Mouse (Mus musculus) gastrocnemius, postnatal 14 days (tissue): ENCODE measurements around the gene Deup1. TPM values are rescaled to one million over a fixed set of nuclear protein-coding genes. Genes with fewer than 3 reads are reported as not detected.
A peak's percentile ranks its signal among the peaks of the same experiment; 100 is the strongest.

Experiments used
- DNase-seq: peaks from one replicate; pipeline ENCODE4 v3.0.0; 2021; ENCODE audit warnings: mixed read lengths
- intact Hi-C: fragments of 180-260 bp; cut with DNase I; formaldehyde crosslinking; loops from one replicate; pipeline ENCODE4 v1.15.1; 2025; ENCODE audit warnings: low total_unique reads
- long read RNA-seq, 2 experiments: library from polyadenylated mRNA; stranded (forward); transcript quantifications; one replicate each; pipeline ENCODE4 v2.0.0; 2021
- total RNA-seq, 2 experiments: library from RNA; stranded (reverse); gene quantifications; 2 replicates each; pipeline ENCODE4 v1.2.3; 2021

Deup1 gene
- under 1 TPM; 0.09 to 0.10 TPM for total RNA-seq
- long read RNA-seq, experiment 1, partial matches to known transcripts: 1 of 1 reads
- long read RNA-seq, experiment 1, other reads (novel, unspliced or antisense): 0 of 1 reads
- long read RNA-seq, experiment 2: 0 reads

GRCm38 (mm10) chr9:15627785-15628287 lies at the start of gene Deup1:
TSS of gene Deup1 (minus strand) at chr9:15627933.
- DNase-seq: peak; percentile 40
- intact Hi-C loops: no loop called here

DNA sequence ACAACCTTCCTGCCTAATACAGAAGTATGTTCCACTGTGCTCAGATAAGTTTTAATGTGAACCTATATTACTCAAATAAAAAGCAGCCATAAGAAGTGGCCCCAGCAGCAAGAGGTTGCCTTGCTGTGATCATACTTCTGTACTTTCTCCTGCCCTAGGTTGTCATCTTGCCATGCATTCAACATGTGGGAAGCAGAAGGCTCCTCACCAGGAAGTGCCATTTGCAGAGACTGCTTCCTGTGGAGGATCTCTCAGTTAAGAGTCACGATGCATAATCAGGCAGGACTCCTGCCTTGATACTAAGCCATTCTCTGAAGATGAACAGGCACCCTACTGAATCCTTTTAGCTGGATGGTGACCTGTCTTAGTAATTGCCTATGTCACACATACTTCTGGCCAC lies 44.5 kb upstream of the Deup1 start:
- intact Hi-C loops: no loop called here

GRCm38 (mm10) chr9:15670002-15670527 lies 42.3 kb upstream of the Deup1 start:
- no peak for DNase-seq
- intact Hi-C loops: no loop called here

More for the DNA sequence above, 44.5 kb upstream of the Deup1 start:
- no peak for DNase-seq

- intact Hi-C loops: no loop called here
- no peak for DNase-seq
Measured at GRCm38 (mm10) chr9:15669452-15669851, 41.7 kb upstream of the Deup1 start.

DNA sequence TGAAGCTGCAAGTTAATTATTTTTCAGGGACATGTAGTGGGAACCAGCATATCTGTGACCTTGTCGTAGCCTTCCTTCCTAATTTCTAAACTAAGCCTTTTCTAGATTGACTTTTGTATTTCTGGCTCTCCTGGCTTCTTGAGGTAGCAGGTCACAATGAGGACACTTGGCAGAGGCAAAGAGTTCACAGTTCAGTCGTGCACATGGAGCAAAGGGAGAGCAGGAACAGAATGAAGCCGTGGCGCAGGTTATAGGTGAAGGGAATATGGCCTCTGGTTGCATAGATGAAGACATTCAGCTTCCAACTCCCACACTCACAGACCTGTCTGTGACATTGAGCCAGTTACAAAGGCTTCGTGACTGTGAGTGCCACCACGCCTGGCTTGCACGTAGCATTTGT lies 36.9 kb upstream of the Deup1 start:
- intact Hi-C loops: no loop called here
- no peak for DNase-seq

- no peak for DNase-seq
- intact Hi-C loops: no loop called here
Measured at GRCm38 (mm10) chr9:15659069-15659468, 31.3 kb upstream of the Deup1 start.

- intact Hi-C loops: no loop called here
- DNase-seq: no peak
Measured at GRCm38 (mm10) chr9:15658236-15658785, 30.6 kb upstream of the Deup1 start.

- intact Hi-C loops: no loop called here
- DNase-seq: no peak
Measured at GRCm38 (mm10) chr9:15653036-15653435, 25.3 kb upstream of the Deup1 start.

- intact Hi-C loops: no loop called here
- DNase-seq: no peak
Measured at GRCm38 (mm10) chr9:15649977-15650376, 22.2 kb upstream of the Deup1 start.

DNA sequence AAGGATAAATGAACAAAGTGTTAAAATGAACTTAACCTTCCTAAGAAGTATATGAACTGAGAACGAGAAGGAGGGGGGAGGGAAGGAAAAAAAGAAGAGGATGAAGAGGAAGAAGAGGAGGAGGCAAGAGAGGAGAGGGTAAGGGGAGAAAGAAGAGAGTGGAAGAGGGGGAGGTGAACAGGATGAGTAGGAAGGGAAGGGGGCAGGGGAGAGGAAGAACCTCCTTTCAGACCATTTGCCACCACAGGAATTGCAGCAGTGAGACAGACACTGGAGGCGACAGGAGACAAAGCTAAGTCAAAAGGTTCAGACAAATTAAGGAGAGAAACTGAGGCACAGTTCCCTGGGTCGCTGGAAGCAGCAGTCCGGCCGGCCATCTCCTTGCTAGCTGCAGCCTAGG lies 349 bp downstream of the Deup1 start:
- DNase-seq: no peak
- intact Hi-C loops: no loop called here

GRCm38 (mm10) chr9:15624739-15625138 lies 3.0 kb downstream of the Deup1 start:
- intact Hi-C loops: no loop called here
- no peak for DNase-seq

DNA sequence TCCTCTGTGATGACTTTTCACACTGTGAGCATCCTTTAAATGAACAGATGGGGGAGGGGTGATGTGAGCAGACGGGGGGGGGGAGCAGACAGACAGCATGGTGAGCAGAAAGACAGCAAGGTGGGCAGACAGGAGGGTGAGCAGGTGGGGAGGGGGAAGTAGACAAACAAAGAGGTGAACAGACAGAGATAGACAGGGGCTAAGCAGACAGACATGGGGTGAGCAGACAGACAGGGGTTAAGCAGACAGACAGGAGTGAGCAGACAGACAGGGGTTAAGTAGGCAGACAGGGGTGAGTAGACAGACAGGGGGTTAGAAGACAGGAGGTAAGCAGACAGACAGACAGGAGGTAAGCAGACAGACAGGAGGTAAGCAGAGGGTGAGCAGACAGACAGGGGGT lies 8.0 kb downstream of the Deup1 start:
- intact Hi-C loops: no loop called here
- no peak for DNase-seq

- intact Hi-C loops: no loop called here
Measured at GRCm38 (mm10) chr9:15619020-15619590, 8.6 kb downstream of the Deup1 start.

GRCm38 (mm10) chr9:15617061-15617460 lies 10.7 kb downstream of the Deup1 start:
- intact Hi-C loops: no loop called here
- no peak for DNase-seq

More at GRCm38 (mm10) chr9:15619020-15619590, 8.6 kb downstream of the Deup1 start:
- no peak for DNase-seq

DNA sequence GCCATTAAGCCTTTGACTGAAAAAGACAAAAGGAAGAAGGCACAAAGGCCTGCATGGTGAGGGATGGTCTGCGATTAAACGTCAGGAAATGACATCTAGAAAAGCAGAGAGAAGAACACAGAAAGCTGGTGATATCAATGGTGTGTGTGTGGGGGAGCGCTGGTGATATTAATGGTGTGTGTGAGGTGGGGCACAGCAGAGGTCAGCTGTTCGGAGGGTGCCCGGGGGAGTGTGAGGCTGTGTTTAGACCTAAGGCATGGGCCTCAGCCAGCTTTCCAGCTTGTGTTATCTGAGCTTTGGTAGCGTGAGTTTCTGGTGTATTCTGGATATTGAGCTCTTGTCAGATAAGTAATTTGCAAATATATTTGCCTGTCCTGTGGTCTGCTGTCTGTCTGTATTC lies 11.3 kb downstream of the Deup1 start:
- no peak for DNase-seq
- intact Hi-C loops: no loop called here

GRCm38 (mm10) chr9:15609280-15609930 lies 18.3 kb downstream of the Deup1 start:
- DNase-seq: no peak
- intact Hi-C loops: no loop called here

- no peak for DNase-seq
- intact Hi-C loops: no loop called here
Measured at GRCm38 (mm10) chr9:15607601-15608000, 20.1 kb downstream of the Deup1 start.

GRCm38 (mm10) chr9:15603156-15603555 lies 24.6 kb downstream of the Deup1 start:
- intact Hi-C loops: no loop called here
- DNase-seq: no peak

DNA sequence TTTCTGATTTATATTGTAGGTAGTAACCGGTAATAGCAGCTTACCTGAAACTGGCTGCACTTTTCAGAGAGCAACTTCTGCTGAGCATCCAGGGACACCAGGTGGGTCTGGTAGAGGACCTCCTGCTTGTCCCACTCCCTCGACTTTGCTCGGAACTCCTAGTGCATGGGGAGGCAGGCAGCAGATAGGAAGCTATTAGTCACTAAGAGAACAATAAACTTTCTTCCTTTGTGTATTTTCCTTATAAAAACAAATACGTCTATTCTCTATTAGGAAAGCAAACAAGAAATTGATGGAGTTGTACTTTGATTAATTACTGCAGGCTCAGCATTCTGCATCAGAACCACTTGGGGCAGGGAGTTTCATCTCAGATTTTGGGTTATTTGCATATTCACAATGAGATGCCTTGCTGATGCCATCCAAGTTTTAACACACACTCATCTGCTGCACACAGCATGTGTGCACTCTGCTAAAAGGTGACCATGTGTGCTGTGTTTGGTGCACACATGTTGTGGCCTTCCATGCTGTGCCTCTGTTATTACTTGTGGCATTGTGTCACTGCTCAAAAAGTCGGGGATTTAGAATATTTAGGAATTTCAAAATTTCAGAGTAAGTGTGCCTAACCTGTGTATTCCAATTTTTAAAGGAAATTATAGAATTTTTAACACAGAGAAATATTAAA lies 26.7 kb downstream of the Deup1 start:
- intact Hi-C loops: no loop called here
- DNase-seq: no peak
